Mouse (Mus musculus): ENCODE data around the gene Gm45233. TPM values are rescaled to one million over a fixed set of nuclear protein-coding genes. Genes with fewer than 3 reads are reported as not detected.

Gm45233 gene
- polyA plus RNA-seq, 1 experiment from 2014 or later: 0.40 TPM

Small RNA genes within 50 kb of the gene (microRNA-seq; reads per million reads assigned to microRNA genes)
- gene Mir7051: 0.44 reads per million

Other genes starting within 250 kb of the Gm45233 start
- 16.2 and 17.4 TPM in 2 replicates for gene Zfp715, start 130.8 kb upstream of the Gm45233 start, polyA plus RNA-seq (2015; fragmentation: Nextera tagmentation; extraction: Ambion mirVana)
- gene Siglecf, start 92.8 kb upstream of the Gm45233 start, polyA plus RNA-seq (2015; fragmentation: Nextera tagmentation; extraction: Ambion mirVana): 0.17 and 0.26 TPM in 2 replicates
- gene Siglecg, start 35.9 kb upstream of the Gm45233 start, polyA plus RNA-seq (2015; fragmentation: Nextera tagmentation; extraction: Ambion mirVana): 0.21 TPM in 1 of 2 replicates, not detected in the other
- not detected in 2 replicates for gene Lim2, start 16.5 kb upstream of the Gm45233 start, polyA plus RNA-seq (2015; fragmentation: Nextera tagmentation; extraction: Ambion mirVana)
- not detected in 2 replicates for gene Nkg7, start 7.1 kb upstream of the Gm45233 start, polyA plus RNA-seq (2015; fragmentation: Nextera tagmentation; extraction: Ambion mirVana)
- not detected in 2 replicates for gene Cldnd2, start 3.3 kb upstream of the Gm45233 start, polyA plus RNA-seq (2015; fragmentation: Nextera tagmentation; extraction: Ambion mirVana)
- gene Etfb, start within 50 bp of the Gm45233 start, polyA plus RNA-seq (2015; fragmentation: Nextera tagmentation; extraction: Ambion mirVana): 148 and 170 TPM in 2 replicates
- 8.1 and 9.6 TPM in 2 replicates for gene Vsig10l, start 19.0 kb downstream of the Gm45233 start, polyA plus RNA-seq (2015; fragmentation: Nextera tagmentation; extraction: Ambion mirVana)
- gene Iglon5, start 45.9 kb downstream of the Gm45233 start, polyA plus RNA-seq (2015; fragmentation: Nextera tagmentation; extraction: Ambion mirVana): 8.6 TPM in 2 replicates
- not detected in 2 replicates for gene 4931406B18Rik, start 61.8 kb downstream of the Gm45233 start, polyA plus RNA-seq (2015; fragmentation: Nextera tagmentation; extraction: Ambion mirVana)
- 1.5 and 1.6 TPM in 2 replicates for gene Cd33, start 100.3 kb downstream of the Gm45233 start, polyA plus RNA-seq (2015; fragmentation: Nextera tagmentation; extraction: Ambion mirVana)
- 8.2 and 9.5 TPM in 2 replicates for gene Zfp658, start 118.1 kb downstream of the Gm45233 start, polyA plus RNA-seq (2015; fragmentation: Nextera tagmentation; extraction: Ambion mirVana)
- gene Zfp719, start 135.5 kb downstream of the Gm45233 start, polyA plus RNA-seq (2015; fragmentation: Nextera tagmentation; extraction: Ambion mirVana): 13.9 and 14.7 TPM in 2 replicates
- gene Zfp819, start 163.0 kb downstream of the Gm45233 start, polyA plus RNA-seq (2015; fragmentation: Nextera tagmentation; extraction: Ambion mirVana): 0.29 and 0.32 TPM in 2 replicates
- gene Ceacam18, start 190.6 kb downstream of the Gm45233 start, polyA plus RNA-seq (2015; fragmentation: Nextera tagmentation; extraction: Ambion mirVana): not detected in 2 replicates
- 0.41 TPM in 1 of 2 replicates, not detected in the other for gene Siglece, start 216.0 kb downstream of the Gm45233 start, polyA plus RNA-seq (2015; fragmentation: Nextera tagmentation; extraction: Ambion mirVana)
- 20.1 and 21.1 TPM in 2 replicates for gene Ctu1, start 227.9 kb downstream of the Gm45233 start, polyA plus RNA-seq (2015; fragmentation: Nextera tagmentation; extraction: Ambion mirVana)
- not detected in 2 replicates for gene Klk14, start 246.3 kb downstream of the Gm45233 start, polyA plus RNA-seq (2015; fragmentation: Nextera tagmentation; extraction: Ambion mirVana)